Mouse (Mus musculus): ENCODE data around the gene Rabl6.
"Not testable (repeated sequence)": the region's sequence is repeated elsewhere in the genome, so short reads cannot be mapped to it uniquely, and the experiment has no call there.

Gene Rabl6

GRCm38 (mm10) chr2:25574579-25575431 lies 33.5 kb downstream of the Rabl6 start, which contains the start of the genes Mamdc4 and Phpt1:
Gene Mamdc4, minus strand, starts transcription at chr2:25574845.
Gene Phpt1, minus strand, starts transcription at chr2:25575224.
- DNase-seq (ENCODE audit: low spot score) = peak; percentile 96

DNA sequence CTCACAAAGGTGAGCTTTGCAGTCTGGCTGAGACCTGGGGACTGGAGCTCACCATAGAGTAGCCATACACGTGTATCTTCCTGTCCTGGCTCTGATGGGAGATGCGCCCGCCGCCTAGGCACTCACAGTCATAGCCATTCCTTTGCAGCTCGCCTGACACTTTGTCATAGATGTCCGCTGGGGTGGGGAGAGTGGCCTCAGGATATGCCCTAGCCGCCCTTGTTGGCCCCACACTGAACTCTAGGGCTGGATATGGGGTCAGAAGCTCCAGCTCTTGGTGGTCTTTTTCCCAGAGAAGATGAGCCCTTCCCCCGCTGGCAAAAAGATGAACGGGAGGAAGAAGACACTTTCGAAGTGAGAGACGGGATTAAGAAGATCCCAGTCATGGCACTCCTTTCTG lies 34.2 kb downstream of the Rabl6 start:
- no peak for DNase-seq (ENCODE audit: low spot score)

- DNase-seq (ENCODE audit: low spot score) = no peak
These were observed 35.3 kb downstream of the Rabl6 start for GRCm38 (mm10) chr2:25573068-25573467.

- DNase-seq (ENCODE audit: low spot score) = no peak
These were observed 37.1 kb downstream of the Rabl6 start for GRCm38 (mm10) chr2:25571221-25571620.

DNA sequence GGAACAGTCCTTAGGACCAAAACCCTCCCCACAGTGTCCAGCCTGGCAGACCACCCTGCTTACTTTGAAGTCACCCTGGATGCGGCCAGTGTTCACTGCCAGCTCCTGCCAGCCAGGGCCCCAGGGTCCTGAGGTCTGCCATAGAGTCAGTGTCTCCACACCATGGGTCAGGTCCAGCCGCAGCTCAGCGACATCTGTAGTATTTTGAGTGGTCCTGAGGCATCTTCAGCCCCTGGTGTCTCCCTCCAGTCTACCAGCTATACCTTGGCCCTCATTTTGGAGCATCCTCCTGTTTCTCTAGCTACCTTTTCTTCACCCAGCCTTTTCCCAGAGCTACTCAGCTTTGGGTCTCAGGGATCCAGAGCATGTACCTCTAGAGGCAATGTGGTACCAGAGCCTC lies 39.0 kb downstream of the Rabl6 start:
- no peak for DNase-seq (ENCODE audit: low spot score)

- DNase-seq (ENCODE audit: low spot score) = no peak
These were observed 39.8 kb downstream of the Rabl6 start for GRCm38 (mm10) chr2:25568473-25569019.

DNA sequence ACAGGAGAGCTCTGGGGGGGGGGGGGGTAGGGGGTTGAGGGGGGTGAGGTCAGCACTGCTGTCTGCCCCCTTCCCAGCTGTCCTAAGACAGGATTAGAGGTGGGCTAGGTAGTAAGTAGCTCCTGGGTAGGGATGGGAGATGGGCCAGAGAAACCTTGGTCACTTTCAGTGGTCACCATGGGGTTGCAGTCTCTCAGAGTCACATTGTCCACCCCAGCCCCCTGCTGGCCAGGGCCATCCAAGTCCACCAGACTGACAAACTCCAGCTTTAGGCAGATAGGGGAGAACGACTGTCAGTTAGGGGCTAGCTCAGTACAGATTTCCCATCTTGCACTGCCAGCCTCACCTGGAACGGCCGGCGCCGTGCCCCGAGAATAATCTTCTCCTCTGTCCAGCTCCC lies 41.8 kb downstream of the Rabl6 start:
- no peak for DNase-seq (ENCODE audit: low spot score)

DNA sequence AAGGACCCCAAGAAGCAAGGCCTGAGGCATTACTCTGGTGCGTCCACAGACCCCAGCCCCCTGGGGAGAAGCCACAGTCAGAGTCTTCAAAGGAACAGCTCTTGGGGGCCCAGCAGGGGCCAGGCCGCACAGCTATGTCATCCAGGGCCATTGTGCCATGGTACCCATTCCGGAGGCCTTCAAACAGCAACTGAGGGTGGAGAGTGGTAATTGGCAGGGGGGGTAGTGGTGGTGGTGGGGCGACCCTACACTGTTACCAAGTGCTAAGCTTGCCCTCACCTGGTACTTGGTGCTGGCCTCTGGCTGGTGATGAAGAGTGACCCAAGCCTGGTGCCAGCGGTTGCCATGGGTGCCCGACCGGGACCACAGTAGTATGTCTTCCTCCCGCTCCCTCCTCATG lies 42.6 kb downstream of the Rabl6 start:
- no peak for DNase-seq (ENCODE audit: low spot score)

DNA sequence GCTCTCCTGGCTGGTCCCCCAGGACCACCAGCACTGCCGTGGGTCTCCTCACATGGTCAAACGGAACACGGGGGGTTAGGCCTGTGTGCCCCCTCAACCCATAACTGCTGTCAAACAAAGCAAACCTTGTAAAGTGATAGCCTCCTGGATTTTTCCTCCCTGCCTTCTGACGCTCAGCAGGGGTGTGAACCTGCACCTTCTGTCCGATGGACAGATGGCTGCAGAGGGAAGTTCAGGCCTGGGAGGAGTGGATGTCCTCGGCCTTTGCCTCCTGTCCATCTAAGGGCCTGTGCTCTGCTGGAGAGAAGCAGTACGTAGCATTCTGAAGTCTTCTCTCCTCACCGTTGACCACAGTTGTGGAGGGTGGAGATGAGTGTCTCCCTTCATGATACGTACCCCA lies 46.4 kb downstream of the Rabl6 start:
- DNase-seq (ENCODE audit: low spot score) = no peak

- no peak for DNase-seq (ENCODE audit: low spot score)
These were observed 47.8 kb downstream of the Rabl6 start for GRCm38 (mm10) chr2:25560551-25560950.

- no peak for DNase-seq (ENCODE audit: low spot score)
These were observed 49.5 kb downstream of the Rabl6 start for GRCm38 (mm10) chr2:25558774-25559173.

- no peak for DNase-seq (ENCODE audit: low spot score)
These were observed 50.4 kb downstream of the Rabl6 start for GRCm38 (mm10) chr2:25557964-25558360.

DNA sequence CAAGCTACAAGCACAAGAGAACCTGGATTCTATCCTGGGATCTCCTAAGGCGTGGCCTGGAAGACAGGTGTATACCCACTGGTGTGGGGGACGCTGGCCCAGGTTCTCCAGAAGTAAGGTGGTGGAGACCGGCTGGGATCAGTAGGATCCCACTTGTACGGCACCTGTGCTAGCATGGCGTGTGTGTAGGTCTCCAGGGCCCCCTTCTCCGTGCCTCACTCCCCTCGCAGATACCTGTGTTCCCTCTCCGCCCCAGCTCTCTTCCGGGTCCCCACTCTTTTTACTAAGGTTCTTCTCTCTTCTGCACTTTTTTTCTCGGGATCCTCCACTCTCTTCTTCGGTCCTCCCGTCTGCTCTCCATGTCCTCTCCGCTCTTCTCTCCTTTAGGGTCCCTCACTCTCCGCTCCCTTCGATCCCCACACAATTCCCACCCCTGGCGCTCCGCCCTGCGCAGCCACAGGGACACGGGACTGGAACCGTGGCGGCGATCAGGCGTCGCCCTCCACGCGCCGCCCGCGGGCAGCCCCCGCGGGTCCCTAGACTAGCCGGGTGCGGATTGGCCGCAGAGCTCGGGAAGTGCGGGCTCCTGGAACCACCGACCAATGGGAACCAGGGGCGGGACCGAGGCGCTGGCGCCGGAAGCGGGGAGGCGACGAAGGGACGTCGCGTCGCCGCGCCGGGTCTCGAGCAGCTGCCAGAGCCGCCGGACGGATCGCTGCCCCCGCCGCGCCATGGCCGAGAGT lies 50.9 kb downstream of the Rabl6 start, which contains the start of gene Edf1:
Edf1 (plus strand) TSS at position 627 of the 743 bp plus-strand sequence.
- peak; percentile 93 for DNase-seq (ENCODE audit: low spot score)

DNA sequence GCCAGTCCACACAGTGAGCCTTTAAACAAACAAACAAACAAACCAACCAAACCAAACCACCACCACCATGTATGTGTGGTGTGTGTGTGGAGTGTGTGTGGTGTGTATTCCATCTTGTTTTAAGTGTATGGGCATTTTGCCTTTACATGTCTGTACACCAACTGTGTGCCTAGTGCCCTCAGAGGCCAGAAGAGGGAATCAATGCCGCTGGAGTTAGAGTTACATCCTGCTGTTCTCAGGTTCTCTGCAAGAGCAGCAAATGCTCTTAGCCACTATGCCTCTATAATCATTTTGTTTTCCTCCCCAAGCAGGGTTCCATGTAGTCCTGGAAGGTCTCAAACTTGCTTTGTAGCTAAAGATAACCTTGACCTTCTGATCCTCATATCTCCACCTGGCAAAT lies 52.0 kb downstream of the Rabl6 start:
- DNase-seq (ENCODE audit: low spot score) = peak; percentile 28

DNA sequence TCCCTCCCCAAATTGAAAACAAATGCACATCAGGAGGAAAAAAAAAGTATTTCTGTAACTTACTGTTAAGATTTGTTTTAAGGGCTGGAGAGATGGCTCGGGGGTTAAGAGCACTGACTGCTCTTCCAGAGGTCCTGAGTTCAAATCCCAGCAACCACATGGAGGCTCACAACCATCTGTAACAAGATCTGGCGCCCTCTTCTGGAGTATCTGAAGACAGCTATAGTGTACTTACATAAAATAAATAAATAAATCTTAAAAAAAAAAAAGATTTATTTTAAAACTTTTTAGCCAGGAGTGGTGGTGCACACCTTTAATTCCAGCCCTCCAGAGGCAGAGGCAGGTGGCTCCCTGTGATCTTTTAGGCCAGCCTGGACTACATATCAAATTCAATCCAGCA lies 52.8 kb downstream of the Rabl6 start:
- not testable (repeated sequence) for DNase-seq (ENCODE audit: low spot score)

GRCm38 (mm10) chr2:25553171-25553786 lies 55.0 kb downstream of the Rabl6 start:
- not testable (repeated sequence) for DNase-seq (ENCODE audit: low spot score)

DNA sequence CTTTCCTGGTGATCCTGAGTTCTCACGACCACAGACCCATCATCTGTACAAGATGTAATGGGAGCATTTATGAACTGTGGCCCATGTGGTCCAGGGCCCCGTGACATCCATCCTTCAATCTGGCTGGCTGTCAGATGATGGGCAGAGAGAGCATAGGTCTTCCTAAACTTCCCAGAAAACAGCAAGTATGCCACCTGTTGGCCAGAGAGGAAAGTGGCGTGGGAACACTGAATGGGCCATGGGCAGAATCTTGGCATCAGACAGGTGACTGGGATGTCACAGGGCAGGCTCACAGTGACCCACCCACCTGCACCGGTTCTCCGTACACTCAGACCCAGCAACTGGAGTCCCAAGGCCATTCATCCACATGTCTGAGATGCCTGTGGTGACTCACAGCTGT lies 57.1 kb downstream of the Rabl6 start:
- DNase-seq (ENCODE audit: low spot score) = peak; percentile 60

GRCm38 (mm10) chr2:25549021-25549991 lies 59.0 kb downstream of the Rabl6 start:
- no peak for DNase-seq (ENCODE audit: low spot score)

- DNase-seq (ENCODE audit: low spot score) = peak; percentile 98
These were observed 61.4 kb downstream of the Rabl6 start, which contains the start of gene Traf2 for GRCm38 (mm10) chr2:25546811-25547491. Gene Traf2, minus strand, starts transcription at chr2:25546940.

All from MN1 (cell line).